Mouse (Mus musculus) liver, adult 2 months (tissue): ENCODE results near the gene Limk2.

ENCODE experiments used
- CTCF ChIP-seq: fragments of 200-500 bp; IDR thresholded peaks from 2 replicates; pipeline ENCODE4 v1.5.1; 2011; ENCODE audit warnings: low read depth, low read length, control low read depth
- POLR2A ChIP-seq: fragments of 200-500 bp; IDR thresholded peaks from 2 replicates; pipeline ENCODE4 v1.6.1; 2011; ENCODE audit warnings: low read length, control low read depth; ENCODE audit not compliant: insufficient read depth; ENCODE audit errors: extremely low read depth

GRCm38 (mm10) chr11:3314148-3314547, 94.8 kb downstream of the Limk2 start:
- TF ChIP-seq POLR2A = no peak
- peak; percentile 79 for TF ChIP-seq CTCF
